Mouse (Mus musculus) spleen, adult 2 months (tissue): ENCODE measurements around the gene Insig1. TPM values are rescaled to one million over a fixed set of nuclear protein-coding genes. Genes with fewer than 3 reads are reported as not detected.
A peak's percentile ranks its signal among the peaks of the same experiment; 100 is the strongest.

ENCODE experiments used
- DNase-seq, 2 experiments: peaks; one replicate each; pipeline versions ENCODE4 v3.0.0 to v3.0.0-alpha.2; 2012 to 2021; ENCODE audit warnings: low spot score in 2 of 2, low read depth in 1 of 2
- H3K27ac ChIP-seq: fragments of 200-500 bp; 2 replicates; pipeline ENCODE4 v1.5.1; 2012; ENCODE audit warnings: low read length, inconsistent platforms; ENCODE audit not compliant: insufficient read depth
- H3K27me3 ChIP-seq: fragments of 200-500 bp; 2 replicates; pipeline ENCODE4 v1.6.1; 2012; ENCODE audit warnings: mild to moderate bottlenecking, moderate library complexity, low read length, inconsistent platforms; ENCODE audit not compliant: control insufficient read depth, insufficient read depth
- H3K36me3 ChIP-seq: fragments of 200-500 bp; 2 replicates; pipeline ENCODE4 v1.6.1; 2012; ENCODE audit warnings: mild to moderate bottlenecking, low read length, inconsistent platforms; ENCODE audit not compliant: control insufficient read depth, insufficient read depth
- H3K4me1 ChIP-seq: fragments of 200-500 bp; 2 replicates; pipeline ENCODE4 v1.6.1; 2011; ENCODE audit warnings: inconsistent platforms; ENCODE audit not compliant: control insufficient read depth, insufficient read depth, insufficient read length
- H3K4me3 ChIP-seq: fragments of 200-500 bp; 2 replicates; pipeline ENCODE4 v1.5.1; 2011; ENCODE audit warnings: mild to moderate bottlenecking, inconsistent platforms; ENCODE audit not compliant: insufficient read depth, insufficient read length; ENCODE audit errors: extremely low read depth
- CTCF ChIP-seq: fragments of 200-500 bp; IDR thresholded peaks from 2 replicates; pipeline ENCODE4 v1.5.1; 2011; ENCODE audit warnings: mild to moderate bottlenecking, inconsistent platforms; ENCODE audit not compliant: insufficient read depth, insufficient read length, insufficient replicate concordance; ENCODE audit errors: extremely low read depth
- POLR2A ChIP-seq: fragments of 200-500 bp; IDR thresholded peaks from 2 replicates; pipeline ENCODE4 v1.6.1; 2011; ENCODE audit warnings: low read depth, low read length, inconsistent platforms
- WGBS: fragments of 180-500 bp; shearing (Covaris S2); methylation state at CpG from one replicate; pipeline ENCODE4 v1.1.7; 2018; 5-methylcytosine and 5-hydroxymethylcytosine counted together
- polyA plus RNA-seq: library from polyadenylated mRNA; depleted of rRNA; stranded (reverse); fragments of >200 nt; gene quantifications from 2 replicates; pipeline ENCODE4 v1.2.3, GENCODE M21; 2012; rRNA removed

The Insig1 gene
- polyA plus RNA-seq = 20.6 and 32.8 TPM in 2 replicates

DNA sequence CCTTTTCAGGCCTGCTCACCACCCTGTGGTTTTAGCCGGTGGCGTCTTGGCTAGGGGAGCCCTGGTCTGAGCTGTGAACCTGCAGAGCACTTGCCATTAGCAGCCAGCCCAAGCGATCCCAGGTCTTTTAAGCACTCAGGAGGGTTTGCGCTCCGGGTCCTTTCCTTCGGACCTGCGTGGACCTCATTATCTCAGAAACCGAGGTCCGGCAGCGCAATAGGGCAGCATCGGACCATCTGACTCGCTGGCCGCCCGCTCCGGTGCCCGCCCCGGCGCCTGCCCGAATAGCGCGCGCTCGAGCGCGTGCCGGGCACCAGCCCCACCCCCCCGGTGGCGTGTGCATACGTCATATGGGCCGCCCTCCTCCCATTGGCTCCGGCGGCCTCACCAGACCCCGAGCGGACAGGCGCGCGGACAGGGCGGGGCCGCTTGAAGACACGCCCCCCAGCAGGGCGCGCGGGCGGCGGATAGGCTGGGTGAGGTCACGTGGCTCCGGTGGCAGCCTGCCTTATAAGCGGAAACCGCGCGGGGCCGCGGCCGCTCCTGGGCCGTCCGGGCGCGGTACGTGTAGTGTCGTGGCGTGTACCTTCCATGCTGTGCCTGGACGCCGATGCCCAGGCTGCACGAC lies at the start of gene Insig1:
Gene Insig1, plus strand, starts transcription at position 536 of the 628 bp plus-strand sequence.
- TF ChIP-seq CTCF = no peak
- peak; percentile 98 for TF ChIP-seq POLR2A
- H3K4me3 ChIP-seq = peak within 1 kb of the TSS; percentile 87
- peaks cover 14% of the 10 kb centered on the region for H3K36me3 ChIP-seq
- peaks cover 10% of the 10 kb centered on the region; the same call in 1 of the 2 replicates for H3K4me1 ChIP-seq
- H3K27ac ChIP-seq = peak within 1 kb of the TSS; percentile 84
- under 1% methylated on average over 64 of the region's 64 CpGs for WGBS
- peak; percentile 89 to 97 for DNase-seq
- H3K27me3 ChIP-seq = no peaks in the 10 kb centered on the region

- H3K36me3 ChIP-seq = no peaks in the 10 kb centered on the region
- no peak overlapping the region for H3K4me3 ChIP-seq
- 71% methylated on average over 2 of the region's 2 CpGs for WGBS
- no peak overlapping the region for H3K27ac ChIP-seq
- no peak for DNase-seq
- TF ChIP-seq CTCF (no peak), POLR2A (no peak)
- no peaks in the 10 kb centered on the region for H3K27me3 ChIP-seq
- no peaks in the 10 kb centered on the region for H3K4me1 ChIP-seq
These were observed 47.7 kb upstream of the Insig1 start for GRCm38 (mm10) chr5:28023452-28023851.

- no peak for DNase-seq
- H3K4me1 ChIP-seq = no peaks in the 10 kb centered on the region
- TF ChIP-seq CTCF = no peak
- no peak for TF ChIP-seq POLR2A
- no peaks in the 10 kb centered on the region for H3K36me3 ChIP-seq
- H3K27ac ChIP-seq = no peak overlapping the region
- no peak overlapping the region for H3K4me3 ChIP-seq
- no peaks in the 10 kb centered on the region for H3K27me3 ChIP-seq
- WGBS = 89% methylated on average over 3 of the region's 3 CpGs
These were observed 39.5 kb upstream of the Insig1 start for GRCm38 (mm10) chr5:28031577-28032236.

GRCm38 (mm10) chr5:28032866-28033265 lies 38.3 kb upstream of the Insig1 start:
- no peak for DNase-seq
- Histone ChIP-seq H3K27me3 (no peaks in the 10 kb centered on the region), H3K36me3 (no peaks in the 10 kb centered on the region), H3K4me1 (no peaks in the 10 kb centered on the region), H3K27ac (no peak overlapping the region), H3K4me3 (no peak overlapping the region)
- no peak for TF ChIP-seq POLR2A
- TF ChIP-seq CTCF = no peak
- WGBS = 89% methylated on average over 10 of the region's 10 CpGs

- H3K4me1 ChIP-seq = no peaks in the 10 kb centered on the region
- no peak overlapping the region for H3K4me3 ChIP-seq
- no peaks in the 10 kb centered on the region for H3K36me3 ChIP-seq
- H3K27me3 ChIP-seq = no peaks in the 10 kb centered on the region
- H3K27ac ChIP-seq = no peak overlapping the region
- 89% methylated on average over 5 of the region's 5 CpGs for WGBS
- TF ChIP-seq CTCF (no peak), POLR2A (no peak)
- no peak for DNase-seq
These were observed 37.9 kb upstream of the Insig1 start for GRCm38 (mm10) chr5:28033281-28033680.

DNA sequence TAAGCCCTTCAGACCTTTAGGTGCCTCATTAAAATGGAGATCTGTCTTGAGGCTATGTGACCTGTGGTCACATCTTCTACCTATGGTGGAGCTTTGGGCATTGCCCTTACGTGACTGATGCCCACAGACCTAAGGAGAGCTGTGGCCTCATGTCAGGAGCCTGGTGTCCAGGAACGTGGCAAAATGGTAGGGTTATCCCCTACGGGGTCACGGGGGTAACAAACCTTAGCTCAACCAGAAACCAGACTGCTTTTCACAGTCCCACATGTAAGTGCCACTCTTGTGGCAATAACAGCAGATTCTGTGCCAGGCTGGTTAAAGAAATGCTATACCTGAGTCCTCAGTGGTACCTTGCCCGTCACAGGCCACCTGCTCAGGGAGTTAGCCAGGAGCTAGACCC lies 37.3 kb upstream of the Insig1 start:
- TF ChIP-seq CTCF (no peak), POLR2A (no peak)
- no peaks in the 10 kb centered on the region for H3K4me1 ChIP-seq
- H3K27ac ChIP-seq = no peak overlapping the region
- no peaks in the 10 kb centered on the region for H3K36me3 ChIP-seq
- no peak overlapping the region for H3K4me3 ChIP-seq
- no peak for DNase-seq
- 83% methylated on average over 5 of the region's 5 CpGs for WGBS
- no peaks in the 10 kb centered on the region for H3K27me3 ChIP-seq

DNA sequence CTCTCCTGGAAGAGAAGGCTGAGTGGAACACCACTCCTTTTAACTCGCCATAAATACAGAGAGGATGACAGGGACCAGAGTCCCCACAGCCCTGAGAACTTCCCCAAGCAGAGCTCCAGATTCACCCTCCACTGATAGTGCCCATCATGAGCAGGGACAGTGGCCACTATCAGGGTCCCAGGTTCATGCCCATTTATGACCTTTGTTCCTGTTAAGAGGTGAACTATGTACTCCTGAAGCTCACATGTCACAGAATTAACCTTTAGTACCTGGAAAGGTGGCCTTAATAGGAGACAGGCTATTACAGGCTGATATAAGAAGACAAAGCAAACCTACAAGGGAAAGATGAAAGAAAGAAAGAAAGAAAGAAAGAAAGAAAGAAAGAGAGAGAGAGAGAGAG lies 35.2 kb upstream of the Insig1 start:
- H3K4me3 ChIP-seq = no peak overlapping the region
- 64% methylated on average over 1 of the region's 1 CpGs for WGBS
- no peak for DNase-seq
- TF ChIP-seq POLR2A = no peak
- TF ChIP-seq CTCF = no peak
- H3K36me3 ChIP-seq = no peaks in the 10 kb centered on the region
- no peak overlapping the region for H3K27ac ChIP-seq
- no peaks in the 10 kb centered on the region for H3K27me3 ChIP-seq
- no peaks in the 10 kb centered on the region for H3K4me1 ChIP-seq
